Mouse (Mus musculus) olfactory bulb, adult 2 months (tissue): ENCODE measurements around the gene Bcl3. TPM values are rescaled to one million over a fixed set of nuclear protein-coding genes. Genes with fewer than 3 reads are reported as not detected.

ENCODE experiments used
- H3K27ac ChIP-seq: fragments of 200-500 bp; 2 replicates; pipeline ENCODE4 v1.5.1; 2012; ENCODE audit warnings: low read depth, low read length; ENCODE audit not compliant: insufficient read depth
- H3K4me1 ChIP-seq: fragments of 200-500 bp; 2 replicates; pipeline ENCODE4 v1.6.1; 2012; ENCODE audit warnings: low read length; ENCODE audit not compliant: control insufficient read depth, insufficient read depth
- H3K4me3 ChIP-seq: fragments of 200-500 bp; 2 replicates; pipeline ENCODE4 v1.5.1; 2012; ENCODE audit warnings: mild to moderate bottlenecking, low read depth, low read length, moderate library complexity; ENCODE audit not compliant: insufficient read depth
- CTCF ChIP-seq: fragments of 200-500 bp; IDR thresholded peaks from 2 replicates; pipeline ENCODE4 v1.5.1; 2012; ENCODE audit warnings: low read depth, mild to moderate bottlenecking, low read length, moderate library complexity; ENCODE audit not compliant: insufficient read depth
- POLR2A ChIP-seq: fragments of 200-500 bp; IDR thresholded peaks from 2 replicates; pipeline ENCODE4 v1.6.1; 2012; ENCODE audit warnings: mild to moderate bottlenecking, low read depth, low read length, moderate library complexity; ENCODE audit not compliant: insufficient read depth
- WGBS: fragments of 180-500 bp; shearing (Covaris S2); methylation state at CpG from one replicate; pipeline ENCODE4 v1.1.7; 2018; 5-methylcytosine and 5-hydroxymethylcytosine counted together
- polyA plus RNA-seq: library from polyadenylated mRNA; stranded (reverse); fragments of >200 nt; gene quantifications from 2 replicates; pipeline ENCODE4 v1.2.4, GENCODE M21; 2012; ENCODE audit warnings: low replicate concordance; ENCODE audit not compliant: missing spikeins, insufficient read depth, insufficient read length

Gene Bcl3
- polyA plus RNA-seq, 1 experiment = not detected

- Histone ChIP-seq H3K27ac (no peak overlapping the region), H3K4me1 (peaks cover 8% of the 10 kb centered on the region), H3K4me3 (no peak overlapping the region)
- WGBS = 72% methylated on average over 10 of the region's 10 CpGs
- TF ChIP-seq POLR2A (no peak), CTCF (no peak)
These were observed 37.2 kb upstream of the Bcl3 start for GRCm38 (mm10) chr7:19859740-19860139.

- H3K4me3 ChIP-seq = no peak overlapping the region
- WGBS = 87% methylated on average over 6 of the region's 6 CpGs
- 0 out of 2 replicates have a peak, but pooled peaks cover 7% of the 10 kb centered on the region for H3K4me1 ChIP-seq
- no peak overlapping the region for H3K27ac ChIP-seq
- no peak for TF ChIP-seq CTCF
- TF ChIP-seq POLR2A = no peak
These were observed 33.7 kb upstream of the Bcl3 start for GRCm38 (mm10) chr7:19856283-19856682.

- TF ChIP-seq POLR2A = no peak
- TF ChIP-seq CTCF = no peak
- no peak overlapping the region for H3K4me3 ChIP-seq
- 0 out of 2 replicates have a peak, but pooled peaks cover 7% of the 10 kb centered on the region for H3K4me1 ChIP-seq
- no peak overlapping the region for H3K27ac ChIP-seq
- WGBS = 87% methylated on average over 5 of the region's 5 CpGs
These were observed 33.1 kb upstream of the Bcl3 start for GRCm38 (mm10) chr7:19855663-19856062.

- Histone ChIP-seq H3K4me3 (no peak overlapping the region), H3K27ac (no peak overlapping the region), H3K4me1 (0 out of 2 replicates have a peak, but pooled peaks cover 7% of the 10 kb centered on the region)
- 93% methylated on average over 20 of the region's 20 CpGs for WGBS
- TF ChIP-seq CTCF = no peak
- no peak for TF ChIP-seq POLR2A
These were observed 31.0 kb upstream of the Bcl3 start for GRCm38 (mm10) chr7:19853526-19853925.

- no peak for TF ChIP-seq POLR2A
- TF ChIP-seq CTCF = no peak
- Histone ChIP-seq H3K4me3 (peak within 1 kb of the TSS; percentile 42), H3K4me1 (peaks cover 7% of the 10 kb centered on the region; the same call in 1 of the 2 replicates), H3K27ac (no peak within 1 kb of the TSS)
- WGBS = 3% methylated on average over 32 of the region's 33 CpGs
These were observed 29.4 kb upstream of the Bcl3 start, which contains the start of gene Gm19345 for GRCm38 (mm10) chr7:19851858-19852570. Gene Gm19345, plus strand, starts transcription at chr7:19852003.

- Histone ChIP-seq H3K27ac (no peak overlapping the region), H3K4me1 (peaks cover 2% of the 10 kb centered on the region), H3K4me3 (no peak overlapping the region)
- 69% methylated on average over 15 of the region's 15 CpGs for WGBS
- TF ChIP-seq POLR2A (no peak), CTCF (no peak)
These were observed 22.1 kb upstream of the Bcl3 start for GRCm38 (mm10) chr7:19844521-19845171.

GRCm38 (mm10) chr7:19843561-19843960, 21.0 kb upstream of the Bcl3 start:
- no peak for TF ChIP-seq POLR2A
- TF ChIP-seq CTCF = peak; percentile 71
- Histone ChIP-seq H3K27ac (no peak overlapping the region), H3K4me1 (peaks cover 2% of the 10 kb centered on the region), H3K4me3 (no peak overlapping the region)
- 5% methylated on average over 11 of the region's 11 CpGs for WGBS

GRCm38 (mm10) chr7:19842885-19843504, 20.4 kb upstream of the Bcl3 start:
- Histone ChIP-seq H3K4me3 (no peak overlapping the region), H3K27ac (no peak overlapping the region), H3K4me1 (peaks cover 2% of the 10 kb centered on the region)
- WGBS = 39% methylated on average over 19 of the region's 19 CpGs
- TF ChIP-seq CTCF = no peak
- TF ChIP-seq POLR2A = no peak

GRCm38 (mm10) chr7:19841686-19842413, 19.3 kb upstream of the Bcl3 start:
- 81% methylated on average over 21 of the region's 21 CpGs for WGBS
- no peak for TF ChIP-seq CTCF
- TF ChIP-seq POLR2A = no peak
- no peak overlapping the region for H3K27ac ChIP-seq
- peaks cover 2% of the 10 kb centered on the region; the same call in 1 of the 2 replicates for H3K4me1 ChIP-seq
- no peak overlapping the region for H3K4me3 ChIP-seq
